Mouse (Mus musculus) inflammation-experienced regulatory T-cells (primary cell): ENCODE results near the gene Rad23b. TPM values are rescaled to one million over a fixed set of nuclear protein-coding genes. Genes with fewer than 3 reads are reported as not detected.

ENCODE experiments used
- polyA plus RNA-seq, 2 experiments: library from polyadenylated mRNA; unstranded; fragments of 100-300 nt; shearing (Covaris generic); gene quantifications; one replicate each; pipeline ENCODE4 v1.2.1; 2017

The Rad23b gene
- polyA plus RNA-seq, result 10 to 100 TPM; 47.2 to 50.9 TPM

DNA sequence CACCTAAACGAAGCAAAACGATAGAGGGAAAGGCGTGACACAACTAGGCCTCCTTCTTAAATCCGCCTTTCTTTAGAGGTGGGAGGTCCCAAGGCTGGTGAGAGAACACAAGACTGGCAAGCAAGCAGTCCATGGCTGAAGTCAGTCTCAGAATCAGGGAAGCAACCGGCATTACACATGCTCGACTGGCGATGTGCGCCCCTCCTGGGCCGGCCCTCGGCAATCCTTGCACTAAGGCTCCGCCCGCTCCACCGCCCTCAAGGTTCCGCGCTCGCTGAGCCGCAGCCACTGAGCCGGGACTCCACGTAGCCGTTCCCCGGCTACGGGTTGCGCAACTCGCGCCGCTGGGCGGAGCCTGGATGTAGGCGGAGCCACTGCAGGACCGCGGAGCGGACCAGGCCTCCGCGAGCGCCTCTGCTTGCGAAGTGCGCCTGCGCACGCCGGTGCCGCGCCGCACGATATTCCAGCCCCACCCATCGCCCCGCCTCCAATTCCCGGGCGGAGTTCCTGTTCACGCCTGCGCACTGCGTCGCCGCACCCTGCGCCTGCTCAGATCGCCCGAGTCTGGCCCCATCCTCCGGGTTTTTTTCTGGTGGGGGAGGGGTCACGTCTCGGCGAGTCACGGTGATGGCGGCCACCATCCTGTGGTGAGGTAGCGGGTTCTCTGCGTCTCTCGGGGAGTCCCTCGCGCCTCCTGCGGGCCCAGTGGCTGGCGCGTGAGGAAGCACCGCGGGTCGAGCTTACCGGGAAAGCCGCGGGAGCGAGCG, at the start of gene Rad23b:
TSS of gene Rad23b (plus strand) at position 592 of the 767 bp plus-strand sequence.

Other genes with a start within 250 kb of the Rad23b start
- gene Klf4, start 182.4 kb downstream of the Rad23b start, polyA plus RNA-seq, result under 1 TPM; 0.47 to 0.60 TPM